Mouse (Mus musculus) frontal cortex, adult (tissue): ENCODE measurements around the gene Rhox13.

Source experiments
- ATAC-seq: cut with Nextera tagmentation; 2 replicates; pipeline ENCODE4 v1.9.2; 2017; ENCODE audit warnings: mild to moderate bottlenecking, moderate library complexity, mixed read lengths; ENCODE audit not compliant: low TSS enrichment

The Rhox13 gene

GRCm38 (mm10) chrX:38120982-38121381 lies at the start of gene Rhox13:
Gene Rhox13, plus strand, starts transcription at chrX:38121219.
- ATAC-seq, result no peak

DNA sequence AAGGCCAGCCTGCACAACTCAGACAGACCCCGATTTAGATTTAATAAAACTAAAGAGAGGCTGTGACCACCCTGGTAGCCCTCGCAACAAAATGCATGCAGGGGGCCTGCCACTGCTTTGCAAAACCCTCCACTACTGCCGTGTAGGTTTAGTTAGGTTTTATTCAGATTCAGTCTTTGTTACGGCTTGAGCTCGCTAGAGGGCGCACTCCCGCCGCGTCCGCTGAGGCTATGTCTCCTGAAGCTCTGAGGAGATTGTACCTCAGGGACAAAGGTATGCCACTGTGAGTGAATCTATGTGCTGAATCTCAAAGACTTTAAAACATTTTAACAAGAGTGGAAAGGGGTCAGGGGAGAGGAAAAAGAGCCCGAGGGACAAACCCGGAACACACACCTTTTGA lies 36.8 kb upstream of the Rhox13 start:
- ATAC-seq, result peak; percentile 72

- no peak for ATAC-seq
Measured at GRCm38 (mm10) chrX:38085041-38085440, 36.0 kb upstream of the Rhox13 start, which contains the start of gene Rhox11. Gene Rhox11, minus strand, starts transcription at chrX:38085141.

DNA sequence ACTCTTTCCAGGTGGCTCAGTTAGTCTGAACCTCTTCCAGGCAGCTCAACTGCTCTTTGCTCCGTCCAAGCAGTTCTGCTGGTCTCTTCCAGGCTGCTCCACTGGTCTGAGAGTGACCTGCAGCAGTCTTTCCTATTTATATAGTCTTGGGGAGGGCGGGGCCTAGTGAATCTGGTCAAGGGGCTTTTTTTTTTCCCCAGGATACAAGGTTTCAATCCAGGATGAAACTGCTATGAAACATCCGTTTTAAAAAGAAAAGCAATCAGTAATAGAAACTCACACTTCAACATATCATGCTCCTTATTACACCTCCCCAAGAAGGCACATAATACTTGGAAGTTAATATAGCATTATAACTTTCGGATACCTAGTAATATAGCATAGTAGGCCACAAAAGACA lies 10.2 kb upstream of the Rhox13 start, which contains the start of gene Rhox12:
TSS of gene Rhox12 (minus strand) at position 101 of the 400 bp plus-strand sequence.
- no peak for ATAC-seq

DNA sequence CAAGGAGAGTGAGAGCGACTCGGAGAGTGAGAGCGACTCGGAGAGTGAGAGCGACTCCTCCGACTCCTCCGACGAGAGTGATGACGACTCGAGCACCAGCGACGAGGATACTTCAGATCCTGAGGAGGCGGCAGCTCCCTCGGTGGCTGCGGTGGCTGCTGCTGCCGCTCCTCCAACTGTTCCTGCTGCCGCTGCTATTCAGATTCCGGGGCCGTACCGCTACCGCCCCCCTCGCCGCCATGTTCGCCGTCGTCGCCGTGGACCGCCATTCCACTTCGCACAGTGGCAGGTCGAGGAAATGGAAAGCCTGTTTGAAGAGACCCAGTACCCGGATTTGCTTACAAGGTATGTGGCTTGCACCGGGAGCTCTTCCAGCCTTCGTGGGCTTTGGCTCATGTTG lies 459 bp downstream of the Rhox13 start:
- no peak for ATAC-seq

- no peak for ATAC-seq
Measured at GRCm38 (mm10) chrX:38159097-38159496, 38.1 kb downstream of the Rhox13 start.

GRCm38 (mm10) chrX:38165315-38165714 lies 44.3 kb downstream of the Rhox13 start:
- no peak for ATAC-seq

- ATAC-seq, result no peak
Measured at GRCm38 (mm10) chrX:38166064-38166463, 45.0 kb downstream of the Rhox13 start.

DNA sequence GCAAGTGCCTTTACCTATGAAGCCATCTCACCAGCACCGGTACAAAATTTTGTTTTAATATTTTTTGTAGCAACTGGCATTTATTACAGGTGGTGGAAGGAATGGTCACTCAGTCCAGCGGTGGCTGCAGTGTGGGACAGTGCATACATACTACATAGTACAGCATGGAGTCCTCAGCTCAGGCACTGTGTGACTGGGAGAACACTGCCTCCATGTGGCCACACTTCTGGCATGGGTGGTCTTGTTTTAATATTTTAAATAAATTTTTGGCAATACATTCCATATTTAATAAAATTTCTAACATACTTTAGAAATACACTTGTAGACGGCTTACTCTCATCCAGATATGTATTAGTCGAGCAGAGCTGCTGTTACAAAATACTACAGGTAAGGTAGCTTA lies 45.6 kb downstream of the Rhox13 start:
- no peak for ATAC-seq
